Mouse (Mus musculus): ENCODE measurements around the gene Gm49368. TPM values are rescaled to one million over a fixed set of nuclear protein-coding genes. Genes with fewer than 3 reads are reported as not detected.

The Gm49368 gene
- polyA plus RNA-seq, 1 experiment = not detected

DNA sequence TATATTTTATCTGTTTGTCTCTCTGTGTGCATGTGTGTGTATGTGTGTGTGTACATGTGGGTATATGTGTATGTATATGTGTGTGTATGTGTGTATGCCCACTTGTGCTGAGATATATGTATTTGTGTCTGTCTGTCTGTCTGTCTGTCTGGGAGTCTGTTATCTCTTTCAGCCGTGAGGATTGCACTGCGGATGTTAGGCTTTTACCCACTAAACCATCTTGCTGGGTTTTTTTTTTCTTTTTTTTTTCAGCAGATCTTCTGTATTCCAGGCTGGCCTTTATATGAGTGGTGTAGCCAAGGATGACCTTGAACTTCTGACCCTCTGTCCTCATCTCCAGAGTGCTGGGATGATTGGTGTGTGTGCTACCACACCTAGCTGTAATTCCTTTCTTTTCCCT is 13.2 kb upstream of the Gm49368 start:
- TF ChIP-seq GATA1 (IDR thresholded peaks at IDR 0.05; ENCODE audit: low read length) = no peak

- no peak for TF ChIP-seq GATA1 (IDR thresholded peaks at IDR 0.05; ENCODE audit: low read length)
Observed at GRCm38 (mm10) chr7:128050739-128051138, 11.7 kb upstream of the Gm49368 start.

- no peak for TF ChIP-seq GATA1 (IDR thresholded peaks at IDR 0.05; ENCODE audit: low read length)
Observed at GRCm38 (mm10) chr7:128053061-128053460, 9.4 kb upstream of the Gm49368 start.

DNA sequence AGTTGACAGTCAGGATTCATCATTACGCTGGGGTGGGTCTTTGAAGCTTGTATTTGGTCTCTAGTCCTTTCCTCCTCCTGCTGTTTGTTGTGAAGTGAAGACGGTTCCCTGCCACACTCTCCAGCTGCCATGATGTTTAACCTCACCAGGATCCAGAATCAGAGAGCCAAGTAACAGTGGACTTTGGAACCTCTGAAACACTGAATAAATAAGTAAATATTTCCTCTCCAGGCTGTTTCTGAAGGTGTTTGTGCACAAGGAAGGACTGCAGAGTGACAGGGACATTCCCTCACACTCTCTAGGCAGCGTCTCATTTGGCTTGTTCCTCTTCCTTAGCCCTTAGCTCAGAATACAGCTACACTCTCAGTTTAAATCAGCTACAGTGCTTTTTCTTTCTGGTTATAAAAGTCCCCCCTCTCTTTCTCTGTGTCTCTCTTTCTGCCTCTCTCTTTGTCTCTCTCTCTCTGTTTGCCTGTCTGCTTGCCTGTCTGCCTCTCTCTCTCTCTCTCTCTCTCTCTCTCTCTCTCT is 5.5 kb upstream of the Gm49368 start:
- no peak for TF ChIP-seq GATA1 (IDR thresholded peaks at IDR 0.05; ENCODE audit: low read length)

DNA sequence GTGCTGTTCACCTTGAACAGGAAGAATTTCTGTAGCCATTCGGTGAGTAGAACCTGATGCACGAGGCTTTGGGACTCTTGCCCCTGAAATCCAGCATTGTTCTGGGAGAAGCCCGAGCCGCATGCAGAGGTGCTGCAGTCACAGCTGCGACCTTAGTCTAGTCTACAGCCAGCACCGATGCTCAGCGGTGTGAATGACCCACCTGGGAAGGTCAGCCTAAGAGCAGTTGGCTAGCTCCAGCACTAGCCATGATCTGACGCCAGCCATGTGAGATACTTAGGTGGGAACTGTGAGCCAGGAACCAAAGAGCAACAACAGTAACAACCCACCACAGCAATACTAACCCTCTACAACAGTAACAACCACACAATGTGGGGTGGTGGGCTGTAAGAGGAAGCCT is 4.6 kb upstream of the Gm49368 start:
- TF ChIP-seq GATA1 (IDR thresholded peaks at IDR 0.05; ENCODE audit: low read length) = no peak

DNA sequence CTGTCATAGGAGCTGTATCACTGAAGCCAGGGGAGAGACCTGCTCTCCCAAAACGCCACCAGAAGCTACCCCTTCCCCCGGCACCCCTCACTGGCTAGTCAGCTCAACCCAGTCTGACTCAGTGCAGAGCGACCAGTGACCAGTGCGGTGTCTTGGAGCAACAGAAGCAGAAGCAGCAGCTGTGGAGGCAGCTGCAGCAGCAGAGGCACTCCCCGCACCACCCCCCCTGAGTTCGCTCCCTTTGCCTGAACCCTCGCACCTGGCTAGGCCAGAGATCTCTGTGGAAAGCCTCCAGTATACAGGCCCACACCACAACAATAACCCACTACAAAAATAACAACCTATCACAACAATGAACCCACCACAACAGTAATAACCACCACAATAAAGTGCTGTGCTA is 3.9 kb upstream of the Gm49368 start:
- TF ChIP-seq GATA1 (IDR thresholded peaks at IDR 0.05; ENCODE audit: low read length) = no peak

GRCm38 (mm10) chr7:128059091-128059490 is 3.4 kb upstream of the Gm49368 start:
- no peak for TF ChIP-seq GATA1 (IDR thresholded peaks at IDR 0.05; ENCODE audit: low read length)

GRCm38 (mm10) chr7:128063211-128063781 is 813 bp downstream of the Gm49368 start:
- TF ChIP-seq GATA1 (IDR thresholded peaks at IDR 0.05; ENCODE audit: low read length) = no peak

DNA sequence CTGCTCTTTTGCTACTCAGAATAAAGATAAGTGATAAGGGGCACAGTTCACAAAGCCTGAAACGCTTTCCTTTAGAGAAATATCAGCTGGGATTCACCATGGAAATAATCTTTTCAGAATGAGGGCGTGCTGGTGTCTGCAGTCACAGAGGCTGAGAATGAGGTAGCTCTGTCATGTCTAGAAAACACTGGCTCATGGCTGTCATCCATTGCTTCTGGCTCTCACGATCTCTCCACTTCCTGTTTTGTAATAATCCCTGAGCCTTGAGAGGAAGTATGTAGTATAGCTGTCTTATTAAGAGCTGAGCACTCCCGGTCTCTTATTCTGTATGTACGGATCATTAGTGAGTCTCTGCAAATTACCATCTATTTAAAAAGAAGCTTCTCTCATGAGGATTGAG is 3.1 kb downstream of the Gm49368 start:
- TF ChIP-seq GATA1 (IDR thresholded peaks at IDR 0.05; ENCODE audit: low read length) = no peak

GRCm38 (mm10) chr7:128067847-128068246 is 5.4 kb downstream of the Gm49368 start:
- TF ChIP-seq GATA1 (IDR thresholded peaks at IDR 0.05; ENCODE audit: low read length) = no peak

- TF ChIP-seq GATA1 (IDR thresholded peaks at IDR 0.05; ENCODE audit: low read length) = no peak
Observed at GRCm38 (mm10) chr7:128069844-128070243, 7.4 kb downstream of the Gm49368 start.

- no peak for TF ChIP-seq GATA1 (IDR thresholded peaks at IDR 0.05; ENCODE audit: low read length)
Observed at GRCm38 (mm10) chr7:128071816-128072215, 9.3 kb downstream of the Gm49368 start.

- no peak for TF ChIP-seq GATA1 (IDR thresholded peaks at IDR 0.05; ENCODE audit: low read length)
Observed at GRCm38 (mm10) chr7:128080012-128080411, 17.5 kb downstream of the Gm49368 start.

DNA sequence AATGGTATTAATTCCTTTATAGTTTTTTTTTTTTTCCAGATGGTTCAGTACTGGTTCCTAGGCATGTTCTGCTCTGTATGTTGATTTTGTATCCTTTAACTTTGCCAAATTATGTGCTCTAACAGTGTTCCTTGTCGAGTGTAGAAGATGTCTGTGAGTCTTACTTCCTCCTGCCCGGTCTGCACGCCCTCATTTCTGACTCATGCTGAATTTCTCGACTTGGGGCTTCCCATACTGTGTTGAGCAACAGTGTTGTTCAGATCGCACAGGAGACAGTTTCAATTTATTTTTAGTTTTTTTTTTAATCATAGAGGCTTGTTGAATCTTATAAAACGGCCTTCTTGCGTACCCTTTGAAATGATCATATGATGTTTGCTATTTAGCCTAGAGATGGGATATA is 26.7 kb downstream of the Gm49368 start:
- TF ChIP-seq GATA1 (IDR thresholded peaks at IDR 0.05; ENCODE audit: low read length) = no peak

GRCm38 (mm10) chr7:128098135-128098534 is 35.7 kb downstream of the Gm49368 start:
- no peak for TF ChIP-seq GATA1 (IDR thresholded peaks at IDR 0.05; ENCODE audit: low read length)

DNA sequence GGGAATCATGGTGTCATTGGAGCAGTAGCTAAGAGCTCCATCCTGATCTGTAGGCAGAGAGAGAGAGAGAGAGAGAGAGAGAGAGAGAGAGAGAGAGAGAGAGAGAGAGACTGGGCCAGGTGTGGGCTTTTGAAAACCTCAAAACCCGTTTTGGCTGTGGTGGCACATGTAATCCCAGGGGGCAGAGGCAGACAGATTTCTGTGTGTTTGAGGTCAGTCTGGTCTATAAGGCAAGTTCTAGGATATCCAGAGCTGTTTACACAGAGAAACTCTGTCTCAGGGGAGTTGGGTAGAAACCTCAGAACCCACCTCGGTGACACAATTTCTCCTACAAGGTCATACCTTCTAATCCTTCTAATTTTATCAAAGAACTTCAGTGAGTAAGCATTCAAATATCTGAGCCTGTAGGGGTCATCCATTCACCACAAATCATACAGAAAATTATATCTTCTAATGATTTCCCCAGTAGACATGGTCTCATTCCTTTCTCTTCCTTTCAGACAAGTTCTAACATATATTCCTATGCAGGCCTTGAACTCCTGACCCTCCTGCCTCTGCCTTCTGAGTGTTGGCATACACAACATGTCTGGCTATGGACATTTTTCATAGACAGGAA is 38.4 kb downstream of the Gm49368 start:
- TF ChIP-seq GATA1 (IDR thresholded peaks at IDR 0.05; ENCODE audit: low read length) = no peak

DNA sequence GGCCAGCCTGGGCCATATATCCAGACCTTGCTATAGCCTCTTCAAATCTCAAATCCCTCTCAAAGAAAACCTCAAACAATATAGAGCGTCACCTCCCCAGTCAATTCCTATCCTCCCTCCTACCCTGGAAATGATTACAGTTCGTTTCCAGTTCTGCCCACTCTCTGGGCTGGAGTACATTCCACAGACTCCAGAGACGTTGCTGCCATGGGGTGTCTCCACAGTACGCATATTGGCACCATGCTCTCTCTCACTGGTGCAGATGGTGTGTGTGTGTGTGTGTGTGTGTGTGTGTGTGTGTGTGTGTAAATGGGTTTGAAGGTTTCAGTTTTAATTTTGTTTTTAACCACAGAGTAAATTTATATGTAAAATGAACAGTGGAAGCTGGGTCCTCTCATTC is 42.8 kb downstream of the Gm49368 start:
- no peak for TF ChIP-seq GATA1 (IDR thresholded peaks at IDR 0.05; ENCODE audit: low read length)

Data from G1E-ER4 (cell line).